Mouse (Mus musculus) MEL (cell line): ENCODE measurements at regions not wholly inside any gene's neighbourhood (a gene's known extent, or its start where the extent isn't known, plus 50 kb on each side); places are given as distances from the start of the nearest gene placed in this dataset.

Experiments used
- BHLHE40 ChIP-seq: IDR thresholded peaks from 2 replicates; pipeline ENCODE4 v1.6.1; 2012; ENCODE audit warnings: low read depth, mild to moderate bottlenecking, inconsistent platforms, low read length, improper control_type of control experiment, borderline replicate concordance
- CTCF ChIP-seq, 3 experiments: IDR thresholded peaks in 2 of 3; conservative IDR thresholded peaks in 1 of 3; 2 replicates each; pipeline ENCODE4 v1.5.1; 2011 to 2012; ENCODE audit warnings: low read length in 3 of 3, low read depth in 2 of 3, mild to moderate bottlenecking in 2 of 3, improper control_type of control experiment in 1 of 3, inconsistent platforms in 1 of 3, mixed read lengths in 1 of 3, moderate library complexity in 1 of 3; ENCODE audit not compliant: control insufficient read depth in 1 of 3, insufficient read depth in 1 of 3, poor library complexity in 1 of 3, severe bottlenecking in 1 of 3
- E2F4 ChIP-seq: IDR thresholded peaks from 2 replicates; pipeline ENCODE4 v1.6.1; 2011; ENCODE audit warnings: low read depth, low read length, improper control_type of control experiment, borderline replicate concordance
- EP300 ChIP-seq, 2 experiments: IDR thresholded peaks; 2 replicates each; pipeline ENCODE4 v1.6.1; 2011; ENCODE audit warnings: improper control_type of control experiment in 2 of 2, low read length in 2 of 2, low read depth in 1 of 2, mild to moderate bottlenecking in 1 of 2
- KAT2A ChIP-seq: conservative IDR thresholded peaks from 2 replicates; pipeline ENCODE4 v1.6.1; 2012; ENCODE audit warnings: low read depth, low read length, improper control_type of control experiment, inconsistent platforms
- NRF1 ChIP-seq: IDR thresholded peaks from 2 replicates; pipeline ENCODE4 v1.6.1; 2014; ENCODE audit warnings: low read depth, mild to moderate bottlenecking, inconsistent platforms, low read length, improper control_type of control experiment, moderate library complexity; ENCODE audit not compliant: poor library complexity, insufficient read depth, severe bottlenecking
- POLR2AphosphoS5 ChIP-seq: IDR thresholded peaks from 2 replicates; pipeline ENCODE4 v1.6.1; 2012; ENCODE audit warnings: low read depth, borderline replicate concordance, mild to moderate bottlenecking, inconsistent platforms, low read length, moderate library complexity, mixed read lengths
- USF1 ChIP-seq: IDR thresholded peaks from 2 replicates; pipeline ENCODE4 v1.6.1; 2014; ENCODE audit warnings: low read depth, mild to moderate bottlenecking, inconsistent platforms, low read length, improper control_type of control experiment, moderate library complexity

GRCm38 (mm10) chr16:24231506-24231905 is 161.8 kb upstream of the Lpp start:
- TF ChIP-seq E2F4 (no peak), POLR2AphosphoS5 (no peak), CTCF (IDR thresholded peaks at IDR 0.05 in 2 of 3, conservative IDR thresholded peaks at IDR 0.05 in 1 of 3; ENCODE audit: control insufficient read depth in 1 of 3, insufficient read depth in 1 of 3, low read depth in 2 of 3, low read length in 3 of 3, poor library complexity in 1 of 3, severe bottlenecking in 1 of 3) (no peak), USF1 (no peak), BHLHE40 (no peak), EP300 (IDR thresholded peaks at IDR 0.05; ENCODE audit: low read depth in 1 of 2, low read length in 2 of 2) (no peak), KAT2A (no peak), NRF1 (no peak)
